Comparison of ENCODE assay signal across 8 mouse cellular contexts in the genomic region with DNA sequence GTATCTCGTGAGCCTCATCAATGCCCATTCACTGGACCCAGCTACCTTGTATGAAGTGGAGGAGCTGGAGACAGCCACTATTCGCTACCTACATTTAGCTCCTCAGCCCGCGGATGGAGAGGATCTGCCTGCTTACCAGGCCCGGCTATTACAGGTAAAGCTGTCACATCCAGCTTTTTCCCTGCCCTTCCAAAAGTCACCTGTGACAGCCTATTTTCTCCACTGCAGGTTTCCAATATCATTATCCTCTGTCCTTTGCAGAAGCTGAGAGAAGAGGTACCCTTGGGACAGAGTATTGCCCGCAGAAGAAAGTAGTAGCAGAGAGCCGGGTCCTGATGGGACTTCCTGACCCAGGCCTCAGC. TPM values are rescaled to one million over a fixed set of nuclear protein-coding genes. Genes with fewer than 3 reads are reported as not detected.
A peak's percentile ranks its signal among the peaks of the same experiment; 100 is the strongest.
DNase-seq lines count a peak whose midpoint lies in the region; ATAC-seq and TF ChIP-seq lines count a peak whose summit lies in the region.

A gene (plus strand): TSS at position 301 of the 362 bp plus-strand sequence.

- peak within 1 kb of the TSS; percentile 76 for H3K9ac ChIP-seq in heart, embryonic 11.5 days (ENCODE audit: low read depth, low read length)
- H3K9ac ChIP-seq in embryonic facial prominence, embryonic 12.5 days, result peak within 1 kb of the TSS; percentile 17; the same call in 1 of the 2 replicates
- peak within 1 kb of the TSS; percentile 51; the same call in 1 of the 2 replicates for H3K9ac ChIP-seq in midbrain, postnatal 0 days (replicated peaks; ENCODE audit: low read length, poor library complexity, severe bottlenecking)

- peak within 1 kb of the TSS; percentile 85 for H3K27ac ChIP-seq in heart, embryonic 11.5 days (ENCODE audit: low read depth, low read length)
- H3K27ac ChIP-seq in embryonic facial prominence, embryonic 12.5 days, result peak within 1 kb of the TSS; percentile 70
- peak within 1 kb of the TSS; percentile 68 for H3K27ac ChIP-seq in midbrain, postnatal 0 days (ENCODE audit: low read depth, low read length)

- peaks cover 38% of the 10 kb centered on the region for H3K36me3 ChIP-seq in heart, embryonic 11.5 days (ENCODE audit: control insufficient read depth, insufficient read depth, low read length)
- peaks cover 75% of the 10 kb centered on the region for H3K36me3 ChIP-seq in embryonic facial prominence, embryonic 12.5 days
- peaks cover 73% of the 10 kb centered on the region for H3K36me3 ChIP-seq in midbrain, postnatal 0 days (ENCODE audit: insufficient read depth, low read length)

- peak within 1 kb of the TSS; percentile 74 for H3K4me2 ChIP-seq in heart, embryonic 11.5 days
- H3K4me2 ChIP-seq in embryonic facial prominence, embryonic 12.5 days (replicated peaks), result peak within 1 kb of the TSS; percentile 50
- peak within 1 kb of the TSS; percentile 52 for H3K4me2 ChIP-seq in midbrain, postnatal 0 days (ENCODE audit: low read depth, low read length, poor library complexity, severe bottlenecking)

- WGBS in heart, embryonic 11.5 days (ENCODE audit: insufficient replicate concordance), result 89% methylated on average over 7 of the region's 7 CpGs
- WGBS in embryonic facial prominence, embryonic 12.5 days, result 82% methylated on average over 7 of the region's 7 CpGs
- WGBS in midbrain, postnatal 0 days, result 88% methylated on average over 7 of the region's 7 CpGs

- intact Hi-C loops in heart, postnatal 10 days (cut with DNase I), result loop anchor here (5.0 kb wide), 1 partner anchor 106 kb away; no protein-coding TSS in a partner anchor
- intact Hi-C loops in left cerebral cortex, postnatal 36 days (cut with DNase I), result no loop called here

- H3K4me3 ChIP-seq in heart, embryonic 11.5 days (ENCODE audit: low read depth, low read length), result peak within 1 kb of the TSS; percentile 40
- H3K4me3 ChIP-seq in embryonic facial prominence, embryonic 12.5 days, result peak within 1 kb of the TSS; percentile 30
- peak within 1 kb of the TSS; percentile 29 for H3K4me3 ChIP-seq in midbrain, postnatal 0 days (ENCODE audit: low read depth, low read length)

- ATAC-seq in heart, embryonic 11.5 days (replicated peaks; ENCODE audit: insufficient number of reproducible peaks, low FRiP score, low TSS enrichment), result no peak
- no peak for ATAC-seq in embryonic facial prominence, embryonic 12.5 days (ENCODE audit: insufficient number of reproducible peaks, insufficient read depth, low FRiP score, low TSS enrichment)
- ATAC-seq in inflammation-experienced regulatory T-cells, adult 6 months, result no peak
- ATAC-seq in midbrain, postnatal 0 days (ENCODE audit: low FRiP score), result no peak

- H3K9me3 ChIP-seq in heart, embryonic 11.5 days (replicated peaks; ENCODE audit: control insufficient read depth, low read length), result no peaks in the 10 kb centered on the region
- H3K9me3 ChIP-seq in embryonic facial prominence, embryonic 12.5 days, result no peaks in the 10 kb centered on the region
- H3K9me3 ChIP-seq in midbrain, postnatal 0 days (ENCODE audit: low read length), result no peaks in the 10 kb centered on the region

- no peak for DNase-seq in heart, postnatal 10 days
- DNase-seq in CD4-positive helper T cell, adult 2 months (ENCODE audit: low read depth, low spot score), result peak; percentile 25
- no peak for DNase-seq in midbrain, postnatal 0 days (ENCODE audit: low spot score)
- no peak for DNase-seq in left cerebral cortex, postnatal 36 days (ENCODE audit: low spot score in 2 of 2)
- DNase-seq in adipocyte (ENCODE audit: low spot score), result no peak

- H3K4me1 ChIP-seq in heart, embryonic 11.5 days (ENCODE audit: control insufficient read depth, insufficient read depth, low read length), result peaks cover 11% of the 10 kb centered on the region; the same call in 1 of the 2 replicates
- H3K4me1 ChIP-seq in embryonic facial prominence, embryonic 12.5 days, result peaks cover 11% of the 10 kb centered on the region; the same call in 1 of the 2 replicates
- H3K4me1 ChIP-seq in midbrain, postnatal 0 days (ENCODE audit: insufficient read depth, low read length), result no peaks in the 10 kb centered on the region

- no peaks in the 10 kb centered on the region for H3K27me3 ChIP-seq in heart, embryonic 11.5 days (ENCODE audit: control insufficient read depth, insufficient read depth, low read length)
- H3K27me3 ChIP-seq in embryonic facial prominence, embryonic 12.5 days, result no peaks in the 10 kb centered on the region
- H3K27me3 ChIP-seq in midbrain, postnatal 0 days (ENCODE audit: insufficient read depth, low read length), result no peaks in the 10 kb centered on the region

- TF ChIP-seq CTCF in midbrain, postnatal 0 days (IDR thresholded peaks at IDR 0.05), result no peak

RNA-seq across cellular contexts. Expression of the gene that starts here (rescaled TPM):
- 6.4 and 7.5 TPM in 2 replicates for polyA plus RNA-seq in heart, embryonic 11.5 days (2014; fragmentation: Nextera tagmentation; extraction: Ambion mirVana)
- total RNA-seq in heart, postnatal 10 days (2021), result 10 to 100 TPM in 1 of 2 experiments, 1 to 10 TPM in 1; 9.2 to 11.3 TPM
- polyA plus RNA-seq in embryonic facial prominence, embryonic 12.5 days (2016; fragmentation: Nextera tagmentation; extraction: Ambion mirVana), result 9.5 and 10.6 TPM in 2 replicates
- polyA plus RNA-seq in inflammation-experienced regulatory T-cells, adult 6 months (2017; shearing (Covaris generic)), result 100 to 1,000 TPM; 120 to 174 (median 141) TPM
- total RNA-seq in midbrain, postnatal 0 days (2014; rRNA removed), result 17.1 and 18.2 TPM in 2 replicates
- polyA plus RNA-seq in midbrain, postnatal 0 days (2015; fragmentation: Nextera tagmentation; extraction: Ambion mirVana), result 7.4 and 8.3 TPM in 2 replicates
- total RNA-seq in left cerebral cortex, postnatal 36 days (2021), result 10 to 100 TPM in 1 of 2 experiments, 1 to 10 TPM in 1; 9.1 to 11.6 TPM

Comparison
In these comparisons a context has a peak if more than half of its experiments do, and no peak if none do; other contexts are left out.
1. RNA of the gene that starts here (polyA plus RNA-seq): 120 to 174 TPM in inflammation-experienced regulatory T-cells, adult 6 months; 9.5 to 10.6 TPM in embryonic facial prominence, embryonic 12.5 days, 7.4 to 8.3 TPM in midbrain, postnatal 0 days and 6.4 to 7.5 TPM in heart, embryonic 11.5 days; every median in the first group is over 10 times any median in the second.
2. H3K9ac ChIP-seq: peak in every context shown above with its lines; median percentile 76 in heart, embryonic 11.5 days; 51 in midbrain, postnatal 0 days; 17 in embryonic facial prominence, embryonic 12.5 days.
3. Peak in every context shown above with its lines, with median percentiles within 50 percentile points of each other: H3K27ac ChIP-seq, H3K4me2 ChIP-seq and H3K4me3 ChIP-seq.